ENCODE assay signal across 9 mouse cellular contexts in genomic region chr1:74949666-74950050, GRCm38 (mm10). TPM values are rescaled to one million over a fixed set of nuclear protein-coding genes. Genes with fewer than 3 reads are reported as not detected.
A peak's percentile ranks its signal among the peaks of the same experiment; 100 is the strongest.
DNase-seq lines count a peak whose midpoint lies in the region; ATAC-seq lines count a peak whose summit lies in the region.
"Had no signal": no experiment of that assay in that cellular context is flagged by ENCODE, and none has a peak within 500 bp of the region (broad histone marks: within the 10 kb centered on the region; RNA-seq: fewer than 3 reads in every experiment).

No protein-coding gene starts in this region.

- H3K27me3 ChIP-seq in hindbrain, embryonic 12.5 days, result peaks cover 100% of the 10 kb centered on the region
- peaks cover 99% of the 10 kb centered on the region for H3K27me3 ChIP-seq in limb, embryonic 15.5 days

- H3K9me3 ChIP-seq in hindbrain, embryonic 12.5 days (replicated peaks), result no peaks in the 10 kb centered on the region
- no peaks in the 10 kb centered on the region for H3K9me3 ChIP-seq in limb, embryonic 15.5 days

- H3K27ac ChIP-seq in hindbrain, embryonic 12.5 days, result no peak overlapping the region
- H3K27ac ChIP-seq in limb, embryonic 15.5 days, result no peak overlapping the region

- WGBS in hindbrain, embryonic 12.5 days, result 4% methylated on average over 24 of the region's 24 CpGs
- 3% methylated on average over 24 of the region's 24 CpGs for WGBS in limb, embryonic 15.5 days

- DNase-seq in right cerebral cortex, postnatal 4 days, result peak; percentile 9
- no peak for DNase-seq in right cerebral cortex, postnatal 25 days
- peak; percentile 23 for DNase-seq in ovary, postnatal 14 days (ENCODE audit: low spot score)
- no peak for DNase-seq in thymus, postnatal 36 days
- no peak for DNase-seq in left cerebral cortex, adult 11 months (ENCODE audit: low spot score)
- DNase-seq in left cerebral cortex, adult 18-20 months (ENCODE audit: low spot score in 2 of 2), result no peak

- no peaks in the 10 kb centered on the region for H3K36me3 ChIP-seq in hindbrain, embryonic 12.5 days
- no peaks in the 10 kb centered on the region for H3K36me3 ChIP-seq in limb, embryonic 15.5 days

- H3K9ac ChIP-seq in hindbrain, embryonic 12.5 days, result no peak overlapping the region
- no peak overlapping the region for H3K9ac ChIP-seq in limb, embryonic 15.5 days

- ATAC-seq in hindbrain, embryonic 12.5 days (ENCODE audit: low FRiP score), result 0 out of 2 replicates have a peak, but pooled peaks have one; percentile 18
- no peak for ATAC-seq in limb, embryonic 15.5 days (ENCODE audit: insufficient number of reproducible peaks, low FRiP score, low TSS enrichment, low read depth)

- H3K4me3 ChIP-seq in hindbrain, embryonic 12.5 days, result no peak overlapping the region
- H3K4me3 ChIP-seq in limb, embryonic 15.5 days, result peak overlapping the region; percentile 41

- peaks cover 32% of the 10 kb centered on the region for H3K4me1 ChIP-seq in hindbrain, embryonic 12.5 days
- H3K4me1 ChIP-seq in limb, embryonic 15.5 days, result peaks cover 32% of the 10 kb centered on the region

- no peak overlapping the region for H3K4me2 ChIP-seq in hindbrain, embryonic 12.5 days (replicated peaks)
- 0 out of 2 replicates have a peak overlapping the region, but pooled peaks have one; percentile 78 for H3K4me2 ChIP-seq in limb, embryonic 15.5 days

RNA-seq across cellular contexts. Expression of gene Ihh, which starts 1.8 kb away (rescaled TPM):
- 0.14 and 0.83 TPM in 2 replicates for polyA plus RNA-seq in hindbrain, embryonic 12.5 days (2016; fragmentation: Nextera tagmentation; extraction: Ambion mirVana)
- polyA plus RNA-seq in limb, embryonic 15.5 days (2015; fragmentation: Nextera tagmentation; extraction: Ambion mirVana), result 4.8 and 8.2 TPM in 2 replicates
- under 1 TPM; 0.30 to 0.72 TPM for total RNA-seq in left cerebral cortex, adult 18-20 months (2021)
- total RNA-seq: hematopoietic stem cell, adult 5-6 weeks had no signal

RNA-seq across cellular contexts. Expression of gene Cfap65, which starts 14.3 kb away (rescaled TPM):
- 0.85 and 1.9 TPM in 2 replicates for polyA plus RNA-seq in hindbrain, embryonic 12.5 days (2016; fragmentation: Nextera tagmentation; extraction: Ambion mirVana)
- polyA plus RNA-seq in limb, embryonic 15.5 days (2015; fragmentation: Nextera tagmentation; extraction: Ambion mirVana), result not detected in 2 replicates
- total RNA-seq in left cerebral cortex, adult 18-20 months (2021), result 1 to 10 TPM; 2.8 to 3.0 TPM
- total RNA-seq: hematopoietic stem cell, adult 5-6 weeks had no signal

RNA-seq across cellular contexts. Expression of gene Cryba2, which starts 56.7 kb away (rescaled TPM):
- 1.6 and 2.8 TPM in 2 replicates for polyA plus RNA-seq in hindbrain, embryonic 12.5 days (2016; fragmentation: Nextera tagmentation; extraction: Ambion mirVana)
- 0.28 TPM in 1 of 2 replicates, not detected in the other for polyA plus RNA-seq in limb, embryonic 15.5 days (2015; fragmentation: Nextera tagmentation; extraction: Ambion mirVana)
- under 1 TPM in 1 of 2 experiments, not detected in 1; 0.80 TPM for total RNA-seq in left cerebral cortex, adult 18-20 months (2021)
- total RNA-seq: hematopoietic stem cell, adult 5-6 weeks had no signal

Comparison
In these comparisons a context has a peak if more than half of its experiments do, and no peak if none do; other contexts are left out.
1. DNase-seq: peak in right cerebral cortex, postnatal 4 days (single experiment) and ovary, postnatal 14 days (single experiment); none in right cerebral cortex, postnatal 25 days (single experiment), thymus, postnatal 36 days (0 of 2), left cerebral cortex, adult 11 months (single experiment) and left cerebral cortex, adult 18-20 months (0 of 2).